Mouse (Mus musculus) CH12.LX (cell line): ENCODE measurements at regions not wholly inside any gene's neighbourhood (a gene's known extent, or its start where the extent isn't known, plus 50 kb on each side); places are given as distances from the start of the nearest gene placed in this dataset.

ENCODE experiments used
- DNase-seq: peaks from one replicate; pipeline ENCODE4 v3.0.0-alpha.2; 2013; ENCODE audit errors: extremely low read depth
- H3K27ac ChIP-seq: 2 replicates; pipeline ENCODE4 v1.5.1; 2012; ENCODE audit warnings: low read depth, mild to moderate bottlenecking, control low read depth, moderate library complexity; ENCODE audit not compliant: insufficient read depth
- H3K27me3 ChIP-seq: replicated peaks from 2 replicates; pipeline ENCODE3; 2012; ENCODE audit warnings: inconsistent platforms
- H3K36me3 ChIP-seq, 2 experiments: replicated peaks in 1 of 2; 2 replicates each; pipeline versions ENCODE3 to v1.6.1; 2012; ENCODE audit warnings: inconsistent platforms in 1 of 2, low read length in 1 of 2, mild to moderate bottlenecking in 1 of 2, mixed read lengths in 1 of 2, moderate library complexity in 1 of 2; ENCODE audit not compliant: control insufficient read depth in 1 of 2, insufficient read depth in 1 of 2
- H3K4me1 ChIP-seq, 2 experiments: 2 replicates each; pipeline ENCODE4 v1.6.1; 2012; ENCODE audit warnings: inconsistent platforms in 1 of 2, moderate library complexity in 1 of 2; ENCODE audit not compliant: insufficient read depth in 2 of 2, control insufficient read depth in 1 of 2
- H3K4me2 ChIP-seq: 2 replicates; pipeline ENCODE4 v1.6.1; 2012; ENCODE audit warnings: low read depth, mild to moderate bottlenecking, control low read depth; ENCODE audit not compliant: poor library complexity, insufficient read depth, severe bottlenecking
- H3K4me3 ChIP-seq, 3 experiments: fragments of 150-350 bp in 1 of 3; sonication (generic) in 1 of 3; replicated peaks in 1 of 3; 2 replicates each; pipeline versions ENCODE3 to v1.5.1; 2011 to 2012; ENCODE audit warnings: low read depth in 2 of 3, low read length in 2 of 3, mild to moderate bottlenecking in 2 of 3, moderate library complexity in 2 of 3, control low read depth in 1 of 3, improper control_type of control experiment in 1 of 3, inconsistent platforms in 1 of 3, mixed read lengths in 1 of 3; ENCODE audit not compliant: poor library complexity in 1 of 3
- H3K79me2 ChIP-seq: replicated peaks from 2 replicates; pipeline ENCODE4 v1.6.1; 2012; ENCODE audit warnings: mild to moderate bottlenecking, moderate library complexity; ENCODE audit not compliant: control insufficient read depth, poor library complexity, insufficient read depth, severe bottlenecking; ENCODE audit errors: extremely low read depth
- H3K9ac ChIP-seq: 2 replicates; pipeline ENCODE4 v1.6.1; 2012; ENCODE audit warnings: low read depth, mild to moderate bottlenecking, control low read depth, moderate library complexity; ENCODE audit not compliant: insufficient read depth
- H3K9me3 ChIP-seq: replicated peaks from 2 replicates; pipeline ENCODE3; 2012; ENCODE audit warnings: low read length, inconsistent platforms, mixed read lengths
- BHLHE40 ChIP-seq: IDR thresholded peaks from 2 replicates; pipeline ENCODE4 v1.6.1; 2011; ENCODE audit warnings: mild to moderate bottlenecking, low read depth, low read length, improper control_type of control experiment
- CHD2 ChIP-seq: IDR thresholded peaks from 2 replicates; pipeline ENCODE4 v1.6.1; 2011; ENCODE audit warnings: low read length, improper control_type of control experiment
- CTCF ChIP-seq, 2 experiments: IDR thresholded peaks in 1 of 2; conservative IDR thresholded peaks in 1 of 2; 2 replicates each; pipeline ENCODE4 v1.5.1; 2011 to 2012; ENCODE audit warnings: low read depth in 2 of 2, low read length in 2 of 2, improper control_type of control experiment in 1 of 2, inconsistent platforms in 1 of 2, mild to moderate bottlenecking in 1 of 2, moderate library complexity in 1 of 2
- ELF1 ChIP-seq: IDR thresholded peaks from 2 replicates; pipeline ENCODE4 v1.6.1; 2014; ENCODE audit warnings: low read depth, mild to moderate bottlenecking, inconsistent platforms, low read length, improper control_type of control experiment
- EP300 ChIP-seq: IDR thresholded peaks from 2 replicates; pipeline ENCODE4 v1.6.1; 2011; ENCODE audit warnings: low read length, improper control_type of control experiment
- GABPA ChIP-seq: IDR thresholded peaks from 2 replicates; pipeline ENCODE4 v1.6.1; 2012; ENCODE audit warnings: low read depth, low read length, improper control_type of control experiment, inconsistent platforms; ENCODE audit not compliant: insufficient replicate concordance
- HCFC1 ChIP-seq: IDR thresholded peaks from 2 replicates; pipeline ENCODE4 v1.6.1; 2012; ENCODE audit warnings: low read depth, mild to moderate bottlenecking, inconsistent platforms, low read length, improper control_type of control experiment
- IRF4 ChIP-seq: IDR thresholded peaks from 2 replicates; pipeline ENCODE4 v1.6.1; 2014; ENCODE audit warnings: low read depth, mild to moderate bottlenecking, inconsistent platforms, low read length, improper control_type of control experiment
- JUN ChIP-seq: IDR thresholded peaks from 2 replicates; pipeline ENCODE4 v1.6.1; 2011; ENCODE audit warnings: low read depth, mild to moderate bottlenecking, low read length, improper control_type of control experiment, moderate library complexity; ENCODE audit not compliant: insufficient read depth
- JUND ChIP-seq: conservative IDR thresholded peaks from 2 replicates; pipeline ENCODE4 v1.6.1; 2011; ENCODE audit warnings: low read depth, low read length, improper control_type of control experiment
- KAT2A ChIP-seq: IDR thresholded peaks from 2 replicates; pipeline ENCODE4 v1.6.1; 2012; ENCODE audit warnings: low read length, improper control_type of control experiment, inconsistent platforms; ENCODE audit not compliant: insufficient replicate concordance
- MAFK ChIP-seq: IDR thresholded peaks from 2 replicates; pipeline ENCODE4 v1.6.1; 2011; ENCODE audit warnings: low read length, improper control_type of control experiment; ENCODE audit not compliant: insufficient replicate concordance
- MEF2A ChIP-seq: IDR thresholded peaks from 2 replicates; pipeline ENCODE4 v1.6.1; 2014; ENCODE audit warnings: low read depth, mild to moderate bottlenecking, inconsistent platforms, low read length, improper control_type of control experiment, borderline replicate concordance
- MYC ChIP-seq: IDR thresholded peaks from 2 replicates; pipeline ENCODE4 v1.6.1; 2011; ENCODE audit warnings: low read depth, mild to moderate bottlenecking, improper control_type of control experiment, low read length
- NELFE ChIP-seq: IDR thresholded peaks from 2 replicates; pipeline ENCODE4 v1.6.1; 2011; ENCODE audit warnings: low read depth, low read length, improper control_type of control experiment
- NRF1 ChIP-seq: IDR thresholded peaks from 2 replicates; pipeline ENCODE4 v1.6.1; 2014; ENCODE audit warnings: low read depth, mild to moderate bottlenecking, inconsistent platforms, low read length, improper control_type of control experiment, moderate library complexity
- POLR2AphosphoS2 ChIP-seq: IDR thresholded peaks from 2 replicates; pipeline ENCODE4 v1.6.1; 2011; ENCODE audit warnings: low read depth, low read length, improper control_type of control experiment
- RAD21 ChIP-seq: IDR thresholded peaks from 2 replicates; pipeline ENCODE4 v1.6.1; 2011; ENCODE audit warnings: low read depth, mild to moderate bottlenecking, low read length, improper control_type of control experiment, moderate library complexity
- RCOR1 ChIP-seq: conservative IDR thresholded peaks from 2 replicates; pipeline ENCODE4 v1.6.1; 2012; ENCODE audit warnings: low read depth, mild to moderate bottlenecking, inconsistent platforms, low read length, improper control_type of control experiment
- SIN3A ChIP-seq: IDR thresholded peaks from 2 replicates; pipeline ENCODE4 v1.6.1; 2012; ENCODE audit warnings: low read length, improper control_type of control experiment, inconsistent platforms
- SMC3 ChIP-seq: IDR thresholded peaks from 2 replicates; pipeline ENCODE4 v1.6.1; 2011; ENCODE audit warnings: low read depth, low read length, improper control_type of control experiment
- TCF12 ChIP-seq: IDR thresholded peaks from 2 replicates; pipeline ENCODE4 v1.6.1; 2014; ENCODE audit warnings: low read depth, mild to moderate bottlenecking, inconsistent platforms, low read length, improper control_type of control experiment
- UBTF ChIP-seq: IDR thresholded peaks from 2 replicates; pipeline ENCODE4 v1.6.1; 2012; ENCODE audit warnings: low read depth, mild to moderate bottlenecking, inconsistent platforms, low read length, improper control_type of control experiment, moderate library complexity
- USF1 ChIP-seq: IDR thresholded peaks from 2 replicates; pipeline ENCODE4 v1.6.1; 2014; ENCODE audit warnings: low read depth, mild to moderate bottlenecking, inconsistent platforms, low read length, improper control_type of control experiment
- USF2 ChIP-seq: conservative IDR thresholded peaks from 2 replicates; pipeline ENCODE4 v1.6.1; 2011; ENCODE audit warnings: low read depth, low read length, improper control_type of control experiment
- ZC3H11A ChIP-seq: IDR thresholded peaks from 2 replicates; pipeline ENCODE4 v1.6.1; 2012; ENCODE audit warnings: low read depth, mild to moderate bottlenecking, inconsistent platforms, low read length, improper control_type of control experiment
- ZKSCAN1 ChIP-seq: IDR thresholded peaks from 2 replicates; pipeline ENCODE4 v1.6.1; 2012; ENCODE audit warnings: low read depth, inconsistent platforms, low read length, improper control_type of control experiment, borderline replicate concordance
- ZMIZ1 ChIP-seq: IDR thresholded peaks from 2 replicates; pipeline ENCODE4 v1.6.1; 2012; ENCODE audit warnings: low read depth, mild to moderate bottlenecking, inconsistent platforms, low read length, improper control_type of control experiment
- dilution Hi-C: fragments of 300-500 bp; cut with MboI; formaldehyde crosslinking; loops from 2 replicates; pipeline ENCODE4 v1.14.3; 2020; ENCODE audit warnings: low sequenced_read_pairs; ENCODE audit not compliant: extremely low pct_unique_long_range_greater_than_20kb, extremely low pct_ligation_motif_present
- in situ Hi-C: fragments of 300-500 bp; cut with MboI; formaldehyde crosslinking; loops from 3 replicates; pipeline ENCODE4 v1.14.3; 2019; ENCODE audit warnings: low sequenced_read_pairs, low pct_ligation_motif_present, low pct_unique_long_range_greater_than_20kb, mixed read lengths

DNA sequence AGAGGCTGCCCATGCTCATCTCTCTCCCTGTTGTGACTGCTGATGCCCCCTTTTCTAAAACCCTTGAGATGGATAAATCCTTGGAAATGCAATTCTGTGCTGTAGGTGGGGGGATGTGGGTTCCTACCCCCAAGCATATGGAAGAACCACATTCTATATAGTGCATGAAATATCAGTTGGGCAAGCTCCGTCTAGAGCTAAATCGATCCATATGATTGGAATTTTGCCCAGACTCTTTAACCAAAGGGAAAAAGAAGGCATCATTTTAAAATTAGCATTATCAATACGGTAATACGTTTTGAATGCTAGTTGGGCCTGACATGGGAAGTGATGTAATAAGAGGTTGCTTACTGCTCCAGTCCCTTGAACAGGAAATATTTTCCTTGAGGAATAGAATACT, 411.1 kb upstream of the Sox9 start:
- no peak for TF ChIP-seq MEF2A
- TF ChIP-seq MAFK: no peak
- TF ChIP-seq KAT2A: no peak
- no peak for TF ChIP-seq CTCF (conservative IDR thresholded peaks at IDR 0.05 in 1 of 2, IDR thresholded peaks at IDR 0.05 in 1 of 2; ENCODE audit: low read depth in 2 of 2, low read length in 2 of 2)
- no peak for TF ChIP-seq USF2
- TF ChIP-seq IRF4: no peak
- TF ChIP-seq NRF1: no peak
- TF ChIP-seq JUN: no peak
- TF ChIP-seq USF1: no peak
- no peak for TF ChIP-seq ZKSCAN1
- no peak for TF ChIP-seq SMC3
- TF ChIP-seq ELF1: no peak
- no peak for TF ChIP-seq ZC3H11A
- TF ChIP-seq GABPA: no peak
- TF ChIP-seq ZMIZ1: no peak
- TF ChIP-seq JUND: no peak
- TF ChIP-seq CHD2: no peak
- no peak for TF ChIP-seq RAD21
- no peak for DNase-seq
- Histone ChIP-seq H3K36me3 (no peaks in the 10 kb centered on the region), H3K9me3 (peaks cover 76% of the 10 kb centered on the region), H3K27me3 (no peaks in the 10 kb centered on the region), H3K27ac (no peak overlapping the region), H3K9ac (no peak overlapping the region), H3K4me2 (no peak overlapping the region), H3K79me2 (no peaks in the 10 kb centered on the region), H3K4me1 (no peaks in the 10 kb centered on the region), H3K4me3 (no peak overlapping the region)
- in situ Hi-C loops: no loop called here
- dilution Hi-C loops: no loop called here

DNA sequence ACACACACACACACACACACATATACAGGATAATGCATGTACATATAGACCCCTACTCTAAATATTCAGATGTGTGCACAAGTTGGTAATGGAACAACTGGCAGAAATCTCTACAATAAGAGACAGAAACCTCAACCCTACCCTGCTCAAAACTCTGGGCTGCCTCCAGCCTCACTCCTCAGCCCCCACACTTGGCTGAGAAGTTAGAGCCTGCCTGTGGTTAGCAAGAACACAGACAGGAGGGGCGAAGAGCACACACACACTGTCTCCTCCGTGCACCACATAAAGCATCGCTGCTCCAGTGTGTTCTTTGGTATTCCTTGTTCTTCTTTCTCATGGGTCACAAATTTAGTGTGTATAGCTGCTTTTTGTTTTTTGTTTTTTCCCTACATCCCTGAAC, 382.0 kb upstream of the Sox9 start:
- Histone ChIP-seq H3K9ac (no peak overlapping the region), H3K79me2 (no peaks in the 10 kb centered on the region), H3K4me1 (no peaks in the 10 kb centered on the region), H3K36me3 (no peaks in the 10 kb centered on the region), H3K27me3 (no peaks in the 10 kb centered on the region), H3K27ac (no peak overlapping the region), H3K4me3 (no peak overlapping the region), H3K4me2 (no peak overlapping the region), H3K9me3 (peaks cover 80% of the 10 kb centered on the region)
- DNase-seq: no peak
- TF ChIP-seq CHD2 (no peak), ELF1 (no peak), EP300 (no peak), JUN (no peak), BHLHE40 (no peak), ZKSCAN1 (no peak), GABPA (no peak), RCOR1 (no peak), MAFK (no peak), UBTF (no peak), HCFC1 (no peak), MYC (no peak), POLR2AphosphoS2 (no peak), SIN3A (no peak), TCF12 (no peak), NRF1 (no peak), SMC3 (no peak), NELFE (no peak)
- dilution Hi-C loops (no loop called here), in situ Hi-C loops (no loop called here)
